Mouse (Mus musculus) 3134 (cell line): Measurements from ENCODE around the gene Ifnk.

Experiments
- DNase-seq: peaks from one replicate; pipeline ENCODE4 v3.0.0-alpha.2; 2011; ENCODE audit warnings: low spot score; ENCODE audit not compliant: insufficient read length; ENCODE audit errors: extremely low read depth

The Ifnk gene

DNA sequence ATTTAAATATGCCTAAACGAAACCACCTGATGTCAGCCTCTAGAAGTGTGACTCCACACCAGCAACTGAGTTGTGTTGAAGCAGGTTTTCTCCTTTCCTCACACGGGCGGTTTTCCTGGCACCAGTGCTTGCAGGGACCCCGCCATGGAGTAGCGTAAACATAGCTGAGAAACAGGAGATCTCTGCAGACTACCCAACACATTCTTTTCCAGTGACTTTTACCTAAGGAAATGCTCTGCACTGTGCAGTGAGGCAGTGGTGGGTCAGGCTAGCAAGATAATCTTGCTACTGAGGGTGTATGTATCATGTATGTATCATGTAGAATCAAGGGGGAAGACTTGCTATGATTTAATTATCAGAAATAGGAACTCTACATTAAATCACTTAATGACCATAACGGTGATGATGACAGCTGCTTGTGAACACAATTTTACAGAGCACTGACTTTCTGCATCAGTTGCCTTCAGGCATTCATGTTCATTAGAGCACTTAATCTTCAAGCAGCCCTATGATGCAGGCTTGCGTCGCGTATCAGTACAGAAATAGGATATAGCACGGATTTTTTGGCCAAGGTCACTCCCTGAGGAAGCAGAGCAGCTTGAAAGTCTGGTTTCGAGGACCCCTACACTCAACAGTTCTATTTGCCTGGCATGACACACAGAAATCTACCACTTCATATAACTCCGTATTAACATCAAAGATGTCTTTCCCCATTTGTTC lies 26.2 kb downstream of the Ifnk start:
- DNase-seq = no peak

DNA sequence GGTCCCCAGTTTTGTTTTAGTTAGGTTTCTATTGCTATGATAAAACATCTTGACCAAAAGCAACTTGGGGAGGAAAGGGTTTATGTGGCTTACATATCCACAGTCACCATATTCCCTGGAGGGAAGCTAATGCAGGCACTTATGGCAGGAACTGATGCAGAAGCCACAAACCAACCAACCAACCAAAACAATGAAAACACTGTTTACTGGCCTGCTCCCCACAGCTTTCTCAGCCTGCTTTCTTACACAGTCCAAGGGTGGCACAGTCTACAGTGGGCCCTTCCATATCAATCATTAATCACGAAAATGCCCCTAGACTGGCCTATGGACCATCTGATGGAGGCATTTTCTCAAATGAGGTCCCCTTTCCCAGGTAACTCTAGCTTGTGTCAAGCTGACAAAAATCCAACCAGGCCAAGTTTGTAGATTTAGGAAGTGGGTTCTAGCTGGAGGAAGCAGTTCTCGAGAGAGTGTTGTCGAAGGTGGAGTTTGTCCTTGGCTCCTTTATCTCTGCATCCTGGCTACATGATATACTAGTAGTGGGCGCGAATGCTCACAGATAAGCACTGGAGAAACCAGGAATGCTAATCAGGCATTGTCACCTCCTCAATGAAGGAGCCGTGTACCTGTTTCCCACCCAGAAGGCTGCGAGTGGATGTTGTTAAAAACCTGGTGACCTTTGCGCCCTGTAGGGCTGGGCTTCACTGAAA lies 35.9 kb downstream of the Ifnk start:
- no peak for DNase-seq

GRCm38 (mm10) chr4:35189794-35190193 lies 37.9 kb downstream of the Ifnk start:
- DNase-seq = no peak

DNA sequence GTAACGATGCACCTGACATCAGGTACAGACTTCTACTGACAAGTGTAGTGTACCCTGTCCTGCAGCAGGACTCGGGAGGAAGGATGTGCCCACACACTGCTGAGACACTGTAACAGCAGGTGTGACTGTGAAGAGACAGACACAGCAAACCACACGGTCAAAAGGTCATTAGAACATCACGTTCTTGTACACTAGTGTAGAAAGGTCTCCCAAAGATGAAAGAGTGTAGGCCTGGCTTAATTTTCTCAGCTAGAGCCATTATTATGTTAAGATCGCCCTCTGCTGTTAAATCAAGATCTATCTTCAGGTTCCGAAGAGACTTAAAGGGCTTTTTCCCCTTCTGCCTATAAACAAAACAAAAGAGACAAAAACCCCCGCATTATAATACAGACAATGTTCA lies 40.9 kb downstream of the Ifnk start:
- DNase-seq = no peak

DNA sequence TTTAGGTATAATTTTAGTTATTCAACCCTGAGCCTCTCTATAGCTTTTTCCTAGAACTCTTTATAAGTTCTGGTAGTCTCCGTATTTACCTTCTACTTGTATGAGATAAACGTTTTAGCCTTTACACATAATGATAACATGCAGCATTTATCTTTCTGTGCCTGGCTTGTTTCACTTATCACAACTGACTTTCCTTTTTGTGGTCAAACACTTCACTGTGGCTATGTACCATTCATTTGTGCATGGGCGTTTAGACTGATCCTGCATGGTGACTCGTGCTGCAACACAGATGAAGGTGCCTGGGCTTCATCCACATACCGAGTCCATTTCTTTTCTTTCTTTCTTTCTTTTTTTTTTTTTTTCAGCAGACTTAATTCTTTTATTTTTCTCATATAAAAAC lies 49.8 kb downstream of the Ifnk start:
- no peak for DNase-seq
